In genomic region chr17:78417381-78418281, GRCm38 (mm10) we compare ENCODE assay signal across 8 mouse cellular contexts. TPM values are rescaled to one million over a fixed set of nuclear protein-coding genes. Genes with fewer than 3 reads are reported as not detected.
DNase-seq lines count a peak whose midpoint lies in the region; ATAC-seq and TF ChIP-seq lines count a peak whose summit lies in the region.

Fez2 (minus strand) TSS chr17:78418152.

- no peak; the same call in 1 of the 2 replicates for TF ChIP-seq POLR2A in bone marrow, adult 2 months (IDR thresholded peaks at IDR 0.05; ENCODE audit: borderline replicate concordance, control insufficient read depth, low read depth, low read length)
- peak; percentile 68 for TF ChIP-seq POLR2A in embryonic fibroblast, embryonic 13.5 days (IDR thresholded peaks at IDR 0.05; ENCODE audit: low read depth, low read length)

- H3K9me3 ChIP-seq in heart, embryonic 10.5 days: no peaks in the 10 kb centered on the region
- no peaks in the 10 kb centered on the region for H3K9me3 ChIP-seq in kidney, embryonic 15.5 days (replicated peaks)

- H3K27me3 ChIP-seq in heart, embryonic 10.5 days (ENCODE audit: insufficient read depth, poor library complexity, severe bottlenecking): 0 out of 2 replicates have a peak, but pooled peaks cover 6% of the 10 kb centered on the region
- H3K27me3 ChIP-seq in kidney, embryonic 15.5 days: no peaks in the 10 kb centered on the region

- H3K4me1 ChIP-seq in bone marrow, adult 2 months (ENCODE audit: control insufficient read depth, insufficient read depth, low read length): no peaks in the 10 kb centered on the region
- H3K4me1 ChIP-seq in embryonic fibroblast, embryonic 13.5 days (ENCODE audit: control insufficient read depth, insufficient read depth, low read length): peaks cover 9% of the 10 kb centered on the region
- peaks cover 16% of the 10 kb centered on the region; the same call in 1 of the 2 replicates for H3K4me1 ChIP-seq in heart, embryonic 10.5 days
- peaks cover 17% of the 10 kb centered on the region; the same call in 1 of the 2 replicates for H3K4me1 ChIP-seq in kidney, embryonic 15.5 days

- WGBS in bone marrow, adult 2 months: under 1% methylated on average over 61 of the region's 67 CpGs
- under 1% methylated on average over 62 of the region's 67 CpGs for WGBS in heart, embryonic 10.5 days
- under 1% methylated on average over 48 of the region's 67 CpGs for WGBS in kidney, embryonic 15.5 days

- DNase-seq in 416B (ENCODE audit: low read depth): peak; percentile 89
- DNase-seq in heart, embryonic 10.5 days (ENCODE audit: low spot score): peak; percentile 96
- DNase-seq in liver: peak; percentile 95
- peak; percentile 95 to 99 for DNase-seq in spleen, postnatal 4 days (ENCODE audit: low spot score in 2 of 2)

- ATAC-seq in kidney, embryonic 15.5 days (replicated peaks; ENCODE audit: low FRiP score): peak; percentile 97
- peak; percentile 86 for ATAC-seq in monocyte, adult 5-6 weeks (replicated peaks; ENCODE audit: insufficient number of reproducible peaks, low FRiP score, low TSS enrichment, poor library complexity, severe bottlenecking)

- H3K4me3 ChIP-seq in bone marrow, adult 2 months (replicated peaks; ENCODE audit: control insufficient read depth, low read depth, low read length): peak within 1 kb of the TSS; percentile 83
- peak within 1 kb of the TSS; percentile 95 for H3K4me3 ChIP-seq in embryonic fibroblast, embryonic 13.5 days (ENCODE audit: insufficient read depth, low read length)
- peak within 1 kb of the TSS; percentile 93 for H3K4me3 ChIP-seq in heart, embryonic 10.5 days
- H3K4me3 ChIP-seq in kidney, embryonic 15.5 days (replicated peaks): peak within 1 kb of the TSS; percentile 94

- H3K9ac ChIP-seq in kidney, embryonic 15.5 days: peak within 1 kb of the TSS; percentile 84

- peak within 1 kb of the TSS; percentile 68 for H3K4me2 ChIP-seq in kidney, embryonic 15.5 days

- TF ChIP-seq CTCF in bone marrow, adult 2 months (IDR thresholded peaks at IDR 0.05; ENCODE audit: control insufficient read depth, insufficient read depth, low read length): no peak
- no peak for TF ChIP-seq CTCF in embryonic fibroblast, embryonic 13.5 days (IDR thresholded peaks at IDR 0.05; ENCODE audit: borderline replicate concordance, insufficient read depth, low read length)

- 0 out of 2 replicates have a peak, but pooled peaks cover 2% of the 10 kb centered on the region for H3K36me3 ChIP-seq in heart, embryonic 10.5 days
- no peaks in the 10 kb centered on the region for H3K36me3 ChIP-seq in kidney, embryonic 15.5 days

- H3K27ac ChIP-seq in bone marrow, adult 2 months (ENCODE audit: control insufficient read depth, insufficient read depth, low read depth, low read length, poor library complexity): peak within 1 kb of the TSS; percentile 94
- peak within 1 kb of the TSS; percentile 99 for H3K27ac ChIP-seq in embryonic fibroblast, embryonic 13.5 days (ENCODE audit: insufficient read depth, low read length)
- H3K27ac ChIP-seq in heart, embryonic 10.5 days: peak within 1 kb of the TSS; percentile 98
- H3K27ac ChIP-seq in kidney, embryonic 15.5 days: peak within 1 kb of the TSS; percentile 99

RNA-seq across cellular contexts. Expression of gene Fez2, which starts in this region (rescaled TPM):
- 7.7 and 14.9 TPM in 2 replicates for polyA plus RNA-seq in bone marrow, adult 2 months (2011; ENCODE audit: insufficient read depth, insufficient read length, low replicate concordance, missing spikeins)
- 41.8 and 60.3 TPM in 2 replicates for polyA plus RNA-seq in embryonic fibroblast, embryonic 13.5 days (2011; ENCODE audit: insufficient read length, low read depth, missing spikeins)
- polyA plus RNA-seq in heart, embryonic 10.5 days (2016; fragmentation: Nextera tagmentation; extraction: Ambion mirVana): 43.7 and 44.9 TPM in 2 replicates
- 39.8 and 40.2 TPM in 2 replicates for polyA plus RNA-seq in kidney, embryonic 15.5 days (2015; fragmentation: Nextera tagmentation; extraction: Ambion mirVana)
- total RNA-seq in monocyte, adult 5-6 weeks (2017): 23.6 to 33.0 TPM (median 29.8 TPM) in 3 replicates

Comparison
In these comparisons a context has a peak if more than half of its experiments do, and no peak if none do; other contexts are left out.
1. Peak in every context shown above with its lines: DNase-seq, ATAC-seq, H3K4me3 ChIP-seq and H3K27ac ChIP-seq.